ENCODE assay signal across 15 mouse cellular contexts in the genomic region with DNA sequence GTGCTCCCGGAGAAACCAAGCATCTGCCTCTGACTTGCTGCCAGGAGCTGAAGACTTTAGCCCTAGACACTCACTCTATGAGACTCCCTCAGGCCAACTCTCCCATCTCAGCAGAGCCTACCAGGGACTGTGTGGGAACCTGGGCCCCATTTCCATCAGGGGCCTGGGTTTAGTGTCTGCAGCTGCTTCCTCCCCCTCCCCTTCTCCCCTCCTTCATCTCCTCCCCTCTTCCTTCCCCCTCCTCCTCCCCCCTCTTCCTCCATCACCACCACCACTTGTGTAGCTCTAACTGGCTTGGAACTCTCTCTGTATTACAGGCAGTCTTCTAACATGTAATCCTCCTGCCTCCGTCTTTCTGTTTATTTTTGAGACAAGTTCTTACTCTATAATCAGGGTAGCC. TPM values are rescaled to one million over a fixed set of nuclear protein-coding genes. Genes with fewer than 3 reads are reported as not detected.
DNase-seq lines count a peak whose midpoint lies in the region; ATAC-seq lines count a peak whose summit lies in the region.
"Had no signal": no experiment of that assay in that cellular context is flagged by ENCODE, and none has a peak within 500 bp of the region (broad histone marks: within the 10 kb centered on the region; RNA-seq: fewer than 3 reads in every experiment).

No protein-coding gene starts in this region.

- no peak overlapping the region for H3K9ac ChIP-seq in forebrain, embryonic 11.5 days (ENCODE audit: low read length)
- H3K9ac ChIP-seq in forebrain, embryonic 13.5 days, result no peak overlapping the region
- no peak overlapping the region for H3K9ac ChIP-seq in liver, embryonic 12.5 days

- H3K27ac ChIP-seq in forebrain, embryonic 11.5 days (ENCODE audit: low read depth, low read length), result no peak overlapping the region
- H3K27ac ChIP-seq in forebrain, embryonic 13.5 days, result no peak overlapping the region
- H3K27ac ChIP-seq in liver, embryonic 12.5 days, result no peak overlapping the region
- H3K27ac ChIP-seq: forebrain, embryonic 15.5 days; midbrain, embryonic 13.5 days had no signal

- H3K4me1 ChIP-seq in forebrain, embryonic 11.5 days (replicated peaks; ENCODE audit: control insufficient read depth, insufficient read depth, low read length), result no peaks in the 10 kb centered on the region; the same call in 1 of the 2 replicates
- peaks cover 16% of the 10 kb centered on the region for H3K4me1 ChIP-seq in forebrain, embryonic 13.5 days
- H3K4me1 ChIP-seq in liver, embryonic 12.5 days, result peaks cover 41% of the 10 kb centered on the region

- DNase-seq in forebrain, embryonic 11.5 days (ENCODE audit: low spot score), result peak; percentile 44
- no peak for DNase-seq in liver
- DNase-seq in thymus, postnatal 14 days, result peak; percentile 82
- DNase-seq in layer of hippocampus, postnatal 14 days (ENCODE audit: low spot score in 2 of 2), result no peak
- no peak for DNase-seq in cerebellum, postnatal 14 days
- DNase-seq: heart, adult 18-20 months; kidney, adult 18-20 months; lung, adult 18-20 months had no signal

- no peaks in the 10 kb centered on the region for H3K9me3 ChIP-seq in forebrain, embryonic 11.5 days (ENCODE audit: control insufficient read depth, low read length)
- no peaks in the 10 kb centered on the region for H3K9me3 ChIP-seq in forebrain, embryonic 13.5 days (replicated peaks)
- H3K9me3 ChIP-seq in liver, embryonic 12.5 days (replicated peaks), result no peaks in the 10 kb centered on the region
- H3K9me3 ChIP-seq: forebrain, embryonic 15.5 days; midbrain, embryonic 13.5 days had no signal

- no peak overlapping the region for H3K4me2 ChIP-seq in forebrain, embryonic 11.5 days (ENCODE audit: low read depth, low read length, severe bottlenecking)
- H3K4me2 ChIP-seq in forebrain, embryonic 13.5 days, result no peak overlapping the region
- no peak overlapping the region for H3K4me2 ChIP-seq in liver, embryonic 12.5 days
- H3K4me2 ChIP-seq: forebrain, embryonic 15.5 days had no signal

- 58% methylated on average over 2 of the region's 2 CpGs for WGBS in forebrain, embryonic 11.5 days
- 73% methylated on average over 2 of the region's 2 CpGs for WGBS in forebrain, embryonic 13.5 days
- 64% methylated on average over 2 of the region's 2 CpGs for WGBS in liver, embryonic 12.5 days (ENCODE audit: insufficient replicate concordance)

- H3K4me3 ChIP-seq in forebrain, embryonic 11.5 days (ENCODE audit: low read depth, low read length), result no peak overlapping the region
- H3K4me3 ChIP-seq in forebrain, embryonic 13.5 days, result no peak overlapping the region
- H3K4me3 ChIP-seq in liver, embryonic 12.5 days, result no peak overlapping the region
- H3K4me3 ChIP-seq: forebrain, embryonic 15.5 days; midbrain, embryonic 13.5 days had no signal

- no peaks in the 10 kb centered on the region for H3K36me3 ChIP-seq in forebrain, embryonic 11.5 days (ENCODE audit: control insufficient read depth, insufficient read depth, low read length)
- H3K36me3 ChIP-seq in forebrain, embryonic 13.5 days (ENCODE audit: poor library complexity, severe bottlenecking), result no peaks in the 10 kb centered on the region
- H3K36me3 ChIP-seq in liver, embryonic 12.5 days, result no peaks in the 10 kb centered on the region
- H3K36me3 ChIP-seq: forebrain, embryonic 15.5 days; midbrain, embryonic 13.5 days had no signal

- no peak for ATAC-seq in forebrain, embryonic 11.5 days (replicated peaks; ENCODE audit: low FRiP score)
- ATAC-seq in forebrain, embryonic 13.5 days, result no peak
- peak; percentile 25; the same call in 1 of the 2 replicates for ATAC-seq in liver, embryonic 12.5 days
- ATAC-seq in hematopoietic stem cell, adult 5-6 weeks (replicated peaks in 1 of 2; ENCODE audit: insufficient read depth in 1 of 2, low FRiP score in 2 of 2, low TSS enrichment in 1 of 2, low read depth in 1 of 2, poor library complexity in 2 of 2, severe bottlenecking in 2 of 2), result 0 out of 4 replicates have a peak, but pooled peaks have one; percentile 4 to 24
- ATAC-seq: forebrain, embryonic 15.5 days; midbrain, embryonic 13.5 days had no signal

- no peaks in the 10 kb centered on the region for H3K27me3 ChIP-seq in forebrain, embryonic 11.5 days (ENCODE audit: control insufficient read depth, insufficient read depth, low read length)
- no peaks in the 10 kb centered on the region for H3K27me3 ChIP-seq in forebrain, embryonic 13.5 days
- no peaks in the 10 kb centered on the region for H3K27me3 ChIP-seq in liver, embryonic 12.5 days (replicated peaks)
- H3K27me3 ChIP-seq: forebrain, embryonic 15.5 days; midbrain, embryonic 13.5 days had no signal

RNA-seq across cellular contexts. Expression of a gene that starts 35.2 kb away (rescaled TPM):
- polyA plus RNA-seq in forebrain, embryonic 11.5 days (2014; fragmentation: Nextera tagmentation; extraction: Ambion mirVana), result 4.6 TPM in 1 of 2 replicates, not detected in the other
- 3.5 and 10.1 TPM in 2 replicates for polyA plus RNA-seq in forebrain, embryonic 13.5 days (2015; fragmentation: Nextera tagmentation; extraction: Ambion mirVana)
- 0.51 and 1.7 TPM in 2 replicates for polyA plus RNA-seq in liver, embryonic 12.5 days (2016; fragmentation: Nextera tagmentation; extraction: Ambion mirVana)
- 0.30 TPM in 1 of 2 replicates, not detected in the other for total RNA-seq in hematopoietic stem cell, adult 5-6 weeks (2017)
- 10 to 100 TPM; 15.2 to 18.0 TPM for total RNA-seq in layer of hippocampus, postnatal 14 days (2021)
- polyA plus RNA-seq: cortical plate, adult 2 months; neural tube, embryonic 14.5 days had no signal

Comparison
In these comparisons a context has a peak if more than half of its experiments do, and no peak if none do; other contexts are left out.
1. ATAC-seq: peak in liver, embryonic 12.5 days (single experiment) and hematopoietic stem cell, adult 5-6 weeks (2 of 2); none in forebrain, embryonic 11.5 days (single experiment) and forebrain, embryonic 13.5 days (single experiment).
2. DNase-seq: peak in forebrain, embryonic 11.5 days (single experiment) and thymus, postnatal 14 days (single experiment); none in liver (single experiment), layer of hippocampus, postnatal 14 days (0 of 2) and cerebellum, postnatal 14 days (0 of 2).